Mouse (Mus musculus): Measurements from ENCODE around the gene Serpine1.
A peak's percentile ranks its signal among the peaks of the same experiment; 100 is the strongest.
"Not testable (repeated sequence)": the region's sequence is repeated elsewhere in the genome, so short reads cannot be mapped to it uniquely, and the experiment has no call there.

Gene Serpine1

GRCm38 (mm10) chr5:137072079-137072960, at the start of gene Serpine1:
TSS of gene Serpine1 (minus strand) at chr5:137072268.
- peak; percentile 60 for DNase-seq

- DNase-seq: no peak
Measured at GRCm38 (mm10) chr5:137121280-137121679, 49.2 kb upstream of the Serpine1 start.

DNA sequence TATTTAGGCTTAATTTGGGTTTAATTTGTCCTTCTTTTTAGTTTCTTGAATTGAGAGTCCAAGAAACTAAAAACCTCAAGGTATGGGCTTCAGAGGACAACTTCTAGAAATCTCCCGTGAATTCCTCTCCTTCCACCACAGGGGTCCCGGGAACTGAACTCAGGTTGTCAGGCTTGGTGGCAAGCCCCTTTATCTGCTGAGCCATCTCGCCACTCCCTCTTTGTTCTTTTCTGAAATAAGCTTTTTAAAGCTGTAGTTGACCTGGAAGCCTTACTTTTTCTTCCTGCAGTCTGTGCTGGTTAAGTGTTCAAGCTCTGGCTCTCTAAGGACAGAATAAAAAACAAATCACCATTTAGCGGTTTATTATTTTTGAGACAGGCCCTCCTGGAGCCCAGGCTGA, 46.8 kb upstream of the Serpine1 start:
- no peak for DNase-seq

GRCm38 (mm10) chr5:137117994-137118393, 45.9 kb upstream of the Serpine1 start:
- not testable (repeated sequence) for DNase-seq

- no peak for DNase-seq
Measured at GRCm38 (mm10) chr5:137116987-137117386, 44.9 kb upstream of the Serpine1 start.

DNA sequence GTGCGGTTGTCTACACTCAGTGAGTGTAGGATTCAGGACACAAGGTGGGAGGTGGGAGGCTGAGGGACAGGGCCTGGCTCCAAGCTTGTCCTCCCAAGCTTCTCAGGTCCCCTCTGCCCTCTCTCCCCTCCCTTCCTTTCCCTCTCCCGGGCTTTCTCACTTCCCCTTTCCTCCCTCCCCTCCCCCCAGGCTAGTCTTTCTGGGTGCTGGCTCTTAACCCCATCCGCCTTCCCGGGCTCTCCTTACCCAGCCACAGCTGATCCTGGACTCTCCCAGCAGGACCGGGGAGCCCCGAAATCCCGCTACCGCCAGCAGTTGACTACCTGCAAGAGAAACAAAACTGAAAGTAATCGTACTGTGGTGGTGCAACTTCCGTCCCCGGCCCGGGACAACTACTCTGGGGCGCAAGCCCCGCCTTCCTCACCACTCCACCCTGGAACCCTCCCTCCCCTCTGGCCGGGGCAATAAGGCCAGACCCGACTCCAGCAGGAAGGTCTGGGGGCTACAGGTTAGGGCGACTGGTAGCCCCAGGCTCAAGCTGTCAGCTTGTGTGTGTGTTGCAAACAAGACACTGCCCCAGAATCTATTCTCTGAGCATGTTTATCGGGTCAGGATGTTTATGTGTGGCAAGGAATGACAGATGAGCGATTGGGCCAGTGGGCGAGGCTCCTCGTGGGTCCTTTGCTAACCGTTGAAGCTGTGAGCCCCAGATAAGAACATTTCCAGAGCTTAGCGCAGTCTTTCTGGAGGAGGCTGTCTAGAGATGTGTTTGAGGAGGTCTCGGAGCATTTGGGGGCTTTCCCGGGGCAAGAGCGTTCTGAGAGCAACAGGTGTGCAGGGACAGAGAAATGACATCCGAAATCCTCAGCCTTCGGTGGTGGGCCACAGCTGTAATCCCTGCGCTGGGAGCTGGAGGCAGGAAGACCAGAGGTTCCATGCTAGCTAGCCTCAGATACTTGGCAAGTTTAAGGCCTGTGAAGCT, 44.1 kb upstream of the Serpine1 start, which contains the start of gene Trim56:
TSS of gene Trim56 (minus strand) at position 344 of the 982 bp plus-strand sequence.
- no peak for DNase-seq

DNA sequence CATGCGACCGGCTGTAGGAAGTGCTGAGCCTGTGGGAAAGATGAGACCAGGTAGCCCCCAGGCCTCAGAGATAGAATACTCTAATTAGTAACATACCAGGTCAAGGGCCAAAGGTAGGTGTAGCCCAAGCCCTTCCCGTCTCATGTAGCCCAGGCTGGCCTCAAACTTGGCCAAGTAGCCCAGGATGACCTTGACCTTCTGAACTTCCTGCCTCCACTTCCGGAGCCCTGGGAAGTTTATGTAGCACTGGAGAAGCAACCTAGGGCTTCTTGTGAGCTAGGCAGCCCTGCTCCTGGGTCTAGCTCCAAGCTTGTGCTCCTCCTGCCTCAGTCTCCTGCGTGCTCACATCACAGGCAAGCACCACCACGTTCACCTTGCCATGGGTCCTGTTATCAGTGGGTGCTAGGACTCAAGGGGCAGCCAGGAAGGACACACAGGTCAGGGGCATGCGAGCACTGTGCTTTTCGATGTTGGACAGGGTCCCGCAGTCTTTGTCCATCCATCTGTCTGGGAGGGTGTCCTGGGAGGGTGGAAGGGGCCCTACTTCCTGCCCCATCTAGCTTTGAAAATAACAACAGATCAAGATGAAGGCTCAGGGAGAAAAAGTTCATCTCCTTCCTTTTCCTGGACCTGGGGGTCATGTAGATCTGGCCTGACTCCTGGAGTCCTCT, 43.0 kb upstream of the Serpine1 start:
- DNase-seq: no peak

DNA sequence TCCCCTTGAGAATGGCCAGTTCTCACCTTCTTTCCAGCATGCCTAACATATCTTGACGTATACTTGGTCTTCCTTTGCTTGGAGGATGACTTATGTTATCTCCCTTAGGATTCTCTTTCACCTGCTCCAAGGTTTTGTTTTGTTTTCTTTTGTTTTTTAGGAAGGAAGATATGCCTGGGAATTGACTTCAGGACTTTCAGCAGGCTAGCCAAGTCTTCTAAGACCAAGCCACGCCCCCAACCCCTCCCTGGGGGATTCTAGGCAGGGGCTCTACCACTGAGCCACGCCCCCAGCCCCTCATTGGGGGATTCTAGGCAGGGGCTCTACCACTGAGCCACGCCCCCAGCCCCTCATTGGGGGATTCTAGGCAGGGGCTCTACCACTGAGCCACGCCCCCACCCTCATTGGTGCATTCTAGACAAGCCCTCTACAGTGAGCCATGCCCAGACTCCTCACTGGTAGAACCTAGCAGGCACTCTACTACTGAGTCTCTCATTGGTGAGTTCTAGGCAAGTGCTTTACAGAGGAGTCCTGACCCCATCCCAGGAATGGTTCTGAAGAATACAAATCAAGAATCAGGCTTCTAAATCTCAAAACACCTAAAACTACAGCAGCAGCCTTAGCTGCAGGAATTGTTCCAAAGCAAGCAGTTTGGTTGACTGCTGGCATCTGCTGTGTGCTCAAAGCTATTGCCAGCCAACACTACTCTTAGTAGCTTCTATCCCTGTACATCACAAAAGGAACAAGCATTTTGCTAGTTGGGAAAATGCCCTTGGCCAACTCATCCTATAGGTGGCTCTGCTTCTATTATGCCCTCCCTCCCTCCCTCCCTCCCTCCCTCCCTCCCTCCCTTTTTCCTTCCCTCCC, 39.7 kb upstream of the Serpine1 start:
- DNase-seq: no peak

DNA sequence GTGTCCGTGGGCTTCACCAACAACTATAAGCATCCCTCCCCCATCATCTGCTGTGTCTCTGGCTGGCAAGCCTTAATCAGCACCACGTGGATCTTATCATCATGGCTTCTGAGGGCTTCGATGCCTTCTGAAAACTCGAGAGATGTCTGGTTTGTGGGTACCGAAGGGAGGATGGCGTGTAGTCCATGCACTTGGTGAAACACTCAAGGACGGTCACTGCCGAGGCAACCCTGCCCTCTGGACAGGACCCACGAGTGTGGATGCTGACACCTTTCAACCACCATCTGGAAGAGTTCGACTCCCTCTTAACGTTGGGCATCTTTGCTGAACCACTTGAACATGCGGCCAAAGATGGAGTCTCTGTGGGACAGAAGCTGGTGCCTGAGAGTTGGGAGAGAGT, 38.8 kb upstream of the Serpine1 start:
- no peak for DNase-seq

DNA sequence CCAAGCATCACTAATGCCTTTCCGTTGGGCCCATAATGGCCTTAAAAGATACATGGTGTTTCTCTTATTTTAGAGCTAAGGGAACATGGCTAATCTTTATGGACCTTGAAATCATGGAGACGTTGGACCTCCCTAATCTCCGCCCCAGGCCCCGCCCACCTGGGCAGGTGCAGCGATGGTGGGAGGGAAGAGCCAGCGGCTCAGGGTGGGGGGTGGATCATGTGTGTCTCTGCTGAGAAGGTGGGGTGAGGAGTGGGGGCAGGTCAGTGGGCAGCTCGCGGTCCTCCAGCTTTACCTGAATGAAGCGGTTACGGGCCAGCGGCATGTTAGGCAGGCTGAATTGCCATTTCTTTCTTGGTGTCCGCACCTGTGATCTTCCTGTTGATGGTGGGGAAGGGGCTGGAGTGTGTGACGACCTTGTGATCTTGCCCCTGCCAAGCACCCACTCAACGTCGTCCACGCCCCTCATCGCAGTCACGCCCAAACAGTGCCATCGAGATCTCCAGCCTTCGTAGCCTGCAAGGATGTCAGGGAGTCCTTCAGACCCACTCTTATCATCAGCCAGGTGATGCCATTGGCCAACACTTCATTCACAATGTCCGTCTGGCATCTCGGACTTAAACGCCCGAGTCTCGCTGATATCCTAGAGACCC, 38.0 kb upstream of the Serpine1 start:
- DNase-seq: no peak

DNA sequence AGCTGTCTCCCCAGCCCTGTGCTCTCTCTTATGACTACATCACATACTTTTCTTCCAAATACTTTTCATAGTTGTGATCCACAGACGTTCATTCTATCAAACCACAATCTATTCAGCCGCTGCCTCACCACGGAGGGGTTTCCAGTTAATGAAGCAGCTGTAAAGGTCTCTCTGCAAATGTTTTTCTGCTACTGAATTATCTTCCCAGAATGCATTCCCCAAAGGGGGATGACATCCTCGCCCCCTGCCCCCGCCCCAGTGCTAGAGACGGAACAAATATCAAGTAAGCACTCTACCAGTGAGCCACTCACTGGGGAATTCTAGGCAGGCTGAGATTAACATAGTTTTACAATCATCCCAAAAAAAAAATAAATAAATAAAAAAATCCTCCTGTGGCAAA, 36.0 kb upstream of the Serpine1 start:
- DNase-seq: no peak

DNA sequence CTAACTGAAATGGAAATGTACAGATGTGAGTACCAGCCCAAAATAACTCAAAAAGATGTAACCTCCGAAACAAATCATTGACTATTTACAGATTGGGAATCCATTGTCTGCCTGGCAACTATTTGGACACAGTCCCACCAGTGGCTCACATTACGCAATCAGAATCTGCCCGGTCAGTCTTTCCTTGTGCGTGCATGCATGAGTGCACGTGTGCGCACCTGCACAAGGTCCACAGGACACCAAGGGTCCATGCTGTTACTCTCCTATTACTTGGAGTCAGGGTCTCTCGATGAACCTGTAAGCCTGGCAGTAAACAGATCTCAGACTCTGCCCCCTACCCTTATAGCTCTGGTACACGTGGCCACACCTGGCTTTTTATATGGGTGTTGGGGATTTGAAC, 35.6 kb upstream of the Serpine1 start:
- DNase-seq: no peak

GRCm38 (mm10) chr5:137107024-137107423, 35.0 kb upstream of the Serpine1 start:
- peak; percentile 79 for DNase-seq

- no peak for DNase-seq
Measured at GRCm38 (mm10) chr5:137106434-137106833, 34.4 kb upstream of the Serpine1 start.

DNA sequence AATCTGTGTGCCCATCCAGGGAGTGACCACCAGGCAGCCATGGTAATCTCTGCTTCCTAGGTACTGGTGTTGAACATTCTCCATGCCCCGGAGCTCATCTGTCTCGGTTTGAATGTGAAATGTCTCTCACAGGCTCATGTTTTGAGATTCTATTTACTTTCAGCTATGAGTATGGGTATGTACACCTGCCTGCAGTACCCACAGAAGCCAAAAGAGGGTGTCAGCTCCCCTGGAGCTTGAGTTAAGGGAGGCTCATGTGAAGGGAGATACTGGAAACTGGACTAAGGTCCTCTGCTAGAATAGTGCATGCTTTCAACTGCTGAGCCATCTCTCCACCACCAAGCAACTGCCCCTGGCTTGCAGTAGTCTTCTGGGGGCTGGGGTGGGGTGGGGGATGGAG, 31.9 kb upstream of the Serpine1 start:
- no peak for DNase-seq

- DNase-seq: peak; percentile 80
Measured at GRCm38 (mm10) chr5:137102575-137103522, 30.8 kb upstream of the Serpine1 start.

GRCm38 (mm10) chr5:137102078-137102477, 30.0 kb upstream of the Serpine1 start:
- no peak for DNase-seq

- DNase-seq: no peak
Measured at GRCm38 (mm10) chr5:137100660-137101059, 28.6 kb upstream of the Serpine1 start.

GRCm38 (mm10) chr5:137098418-137098817, 26.4 kb upstream of the Serpine1 start:
- no peak for DNase-seq

GRCm38 (mm10) chr5:137096037-137096436, 24.0 kb upstream of the Serpine1 start:
- no peak for DNase-seq
